Comparison of ENCODE assay signal across 8 mouse cellular contexts in the genomic region with DNA sequence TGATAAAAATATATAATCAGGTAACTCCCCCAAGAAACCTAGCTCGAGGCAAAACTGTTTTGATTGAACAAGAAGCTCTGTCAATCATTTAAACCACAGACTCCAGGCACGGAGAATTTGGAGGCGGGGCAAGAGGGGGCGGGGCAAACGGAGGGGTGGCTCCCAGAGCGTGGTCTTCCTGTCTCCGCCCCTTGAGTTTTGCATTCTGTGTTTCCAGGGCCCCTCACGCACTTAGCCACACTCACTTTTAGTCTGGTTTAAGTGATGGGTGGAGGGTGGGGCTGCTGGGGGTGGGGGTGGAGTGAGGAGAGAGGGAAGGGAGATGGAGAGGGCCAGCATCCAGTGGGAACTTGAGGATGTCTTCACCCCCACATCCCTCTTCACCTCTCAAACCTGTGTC. TPM values are rescaled to one million over a fixed set of nuclear protein-coding genes. Genes with fewer than 3 reads are reported as not detected.
A peak's percentile ranks its signal among the peaks of the same experiment; 100 is the strongest.
DNase-seq lines count a peak whose midpoint lies in the region; ATAC-seq and TF ChIP-seq lines count a peak whose summit lies in the region.

No protein-coding gene starts in this region.

- ATAC-seq in limb, embryonic 13.5 days (ENCODE audit: low FRiP score, low read depth) = peak; percentile 48; the same call in 1 of the 2 replicates
- ATAC-seq in midbrain, postnatal 0 days (ENCODE audit: low FRiP score) = peak; percentile 59

- no peak for TF ChIP-seq EP300 in heart, adult 2 months (IDR thresholded peaks at IDR 0.05; ENCODE audit: insufficient read depth, low read depth, low read length)

- H3K27me3 ChIP-seq in thymus, adult 2 months (ENCODE audit: control insufficient read depth, insufficient read depth, low read length) = peaks cover 10% of the 10 kb centered on the region; the same call in 1 of the 2 replicates
- 0 out of 2 replicates have a peak, but pooled peaks cover 2% of the 10 kb centered on the region for H3K27me3 ChIP-seq in heart, adult 2 months (ENCODE audit: control insufficient read depth, insufficient read depth, low read length)
- peaks cover 19% of the 10 kb centered on the region for H3K27me3 ChIP-seq in limb, embryonic 13.5 days
- H3K27me3 ChIP-seq in midbrain, postnatal 0 days (ENCODE audit: insufficient read depth, low read length) = no peaks in the 10 kb centered on the region

- H3K9ac ChIP-seq in heart, adult 2 months (ENCODE audit: low read depth, low read length) = no peak overlapping the region
- H3K9ac ChIP-seq in limb, embryonic 13.5 days = peak overlapping the region; percentile 92
- no peak overlapping the region; the same call in 1 of the 2 replicates for H3K9ac ChIP-seq in midbrain, postnatal 0 days (replicated peaks; ENCODE audit: low read length, poor library complexity, severe bottlenecking)

- no peaks in the 10 kb centered on the region for H3K9me3 ChIP-seq in limb, embryonic 13.5 days
- no peaks in the 10 kb centered on the region for H3K9me3 ChIP-seq in midbrain, postnatal 0 days (ENCODE audit: low read length)

- DNase-seq in thymus, postnatal 0 days (ENCODE audit: low spot score) = peak; percentile 70
- no peak for DNase-seq in thymus, adult 2 months
- peak; percentile 77 for DNase-seq in embryo, embryonic 11.5 days (ENCODE audit: low read depth, low spot score)
- peak; percentile 62 for DNase-seq in heart, adult 2 months
- peak; percentile 75 for DNase-seq in kidney, adult 18-20 months
- peak; percentile 92 for DNase-seq in midbrain, postnatal 0 days (ENCODE audit: low spot score)
- DNase-seq in yolk sac, embryonic 10.5 days (ENCODE audit: low spot score) = peak; percentile 92

- peak overlapping the region; percentile 92 for H3K4me2 ChIP-seq in limb, embryonic 13.5 days (replicated peaks)
- H3K4me2 ChIP-seq in midbrain, postnatal 0 days (ENCODE audit: low read depth, low read length, poor library complexity, severe bottlenecking) = peak overlapping the region; percentile 91

- 3% methylated on average over 8 of the region's 8 CpGs for WGBS in thymus, adult 2 months
- WGBS in heart, adult 2 months = 1% methylated on average over 8 of the region's 8 CpGs
- 0% methylated on average over 8 of the region's 8 CpGs for WGBS in limb, embryonic 13.5 days
- under 1% methylated on average over 8 of the region's 8 CpGs for WGBS in midbrain, postnatal 0 days

- H3K4me3 ChIP-seq in thymus, adult 2 months (ENCODE audit: control insufficient read depth, insufficient read depth, low read length) = no peak overlapping the region
- peak overlapping the region; percentile 58 for H3K4me3 ChIP-seq in heart, adult 2 months
- H3K4me3 ChIP-seq in limb, embryonic 13.5 days = peak overlapping the region; percentile 70
- peak overlapping the region; percentile 57 for H3K4me3 ChIP-seq in midbrain, postnatal 0 days (ENCODE audit: low read depth, low read length)

- no peaks in the 10 kb centered on the region for H3K79me2 ChIP-seq in heart, adult 2 months (replicated peaks; ENCODE audit: control insufficient read depth, insufficient read depth, low read length)

- intact Hi-C loops in heart, adult 2 months (cut with DNase I) = loop anchor here (5.0 kb wide), 1 partner anchor 490 kb away; no protein-coding TSS in a partner anchor

- no peaks in the 10 kb centered on the region for H3K36me3 ChIP-seq in thymus, adult 2 months (ENCODE audit: control insufficient read depth, insufficient read depth, low read length)
- no peaks in the 10 kb centered on the region for H3K36me3 ChIP-seq in heart, adult 2 months (ENCODE audit: control insufficient read depth, insufficient read depth, low read length)
- H3K36me3 ChIP-seq in limb, embryonic 13.5 days = peaks cover 12% of the 10 kb centered on the region
- H3K36me3 ChIP-seq in midbrain, postnatal 0 days (ENCODE audit: insufficient read depth, low read length) = no peaks in the 10 kb centered on the region

- H3K27ac ChIP-seq in thymus, adult 2 months (ENCODE audit: control insufficient read depth, insufficient read depth, low read length) = no peak overlapping the region
- no peak overlapping the region; the same call in 1 of the 2 replicates for H3K27ac ChIP-seq in heart, adult 2 months
- H3K27ac ChIP-seq in limb, embryonic 13.5 days = peak overlapping the region; percentile 93; the same call in 1 of the 2 replicates
- peak overlapping the region; percentile 92 for H3K27ac ChIP-seq in midbrain, postnatal 0 days (ENCODE audit: low read depth, low read length)

- no peak for TF ChIP-seq POLR2A in thymus, adult 2 months (IDR thresholded peaks at IDR 0.05; ENCODE audit: control insufficient read depth, extremely low read depth, insufficient read depth, low read length, poor library complexity)
- peak; percentile 34; the same call in 1 of the 2 replicates for TF ChIP-seq POLR2A in heart, adult 2 months (IDR thresholded peaks at IDR 0.05; ENCODE audit: insufficient read depth, low read depth, low read length)

- peaks cover 6% of the 10 kb centered on the region for H3K4me1 ChIP-seq in thymus, adult 2 months (replicated peaks; ENCODE audit: control insufficient read depth, insufficient read depth, low read length)
- no peaks in the 10 kb centered on the region; the same call in 1 of the 2 replicates for H3K4me1 ChIP-seq in heart, adult 2 months (ENCODE audit: control insufficient read depth, insufficient read depth, low read length)
- peaks cover 57% of the 10 kb centered on the region for H3K4me1 ChIP-seq in limb, embryonic 13.5 days
- 0 out of 2 replicates have a peak, but pooled peaks cover 5% of the 10 kb centered on the region for H3K4me1 ChIP-seq in midbrain, postnatal 0 days (ENCODE audit: insufficient read depth, low read length)

- TF ChIP-seq CTCF in thymus, adult 2 months (IDR thresholded peaks at IDR 0.05; ENCODE audit: borderline replicate concordance, control insufficient read depth, extremely low read depth, insufficient read depth, low read length, poor library complexity) = no peak
- TF ChIP-seq CTCF in heart, adult 2 months (IDR thresholded peaks at IDR 0.05) = no peak
- TF ChIP-seq CTCF in midbrain, postnatal 0 days (IDR thresholded peaks at IDR 0.05) = no peak

RNA-seq across cellular contexts. Expression of a gene that starts 2.2 kb away (rescaled TPM):
- polyA plus RNA-seq in thymus, postnatal 0 days (2015; fragmentation: Nextera tagmentation; extraction: Ambion mirVana) = 3.0 and 3.5 TPM in 2 replicates
- polyA plus RNA-seq in thymus, adult 2 months (2012; rRNA removed) = 27.0 and 58.3 TPM in 2 replicates
- 10 to 100 TPM; 94.0 to 94.7 TPM for total RNA-seq in heart, adult 2 months (2021)
- 77.8 and 91.0 TPM in 2 replicates for polyA plus RNA-seq in heart, adult 2 months (2012; rRNA removed)
- 129 and 140 TPM in 2 replicates for polyA plus RNA-seq in limb, embryonic 13.5 days (2015; fragmentation: Nextera tagmentation; extraction: Ambion mirVana)
- 109 and 127 TPM in 2 replicates for total RNA-seq in midbrain, postnatal 0 days (2014; rRNA removed)
- polyA plus RNA-seq in midbrain, postnatal 0 days (2015; fragmentation: Nextera tagmentation; extraction: Ambion mirVana) = 42.8 and 47.4 TPM in 2 replicates

RNA-seq across cellular contexts. Expression of a gene that starts 48.2 kb away (rescaled TPM):
- polyA plus RNA-seq in thymus, postnatal 0 days (2015; fragmentation: Nextera tagmentation; extraction: Ambion mirVana) = 37.3 and 38.8 TPM in 2 replicates
- 13.3 and 16.4 TPM in 2 replicates for polyA plus RNA-seq in thymus, adult 2 months (2012; rRNA removed)
- under 1 TPM in 1 of 2 experiments, not detected in 1; 0.30 TPM for total RNA-seq in heart, adult 2 months (2021)
- 0.41 and 2.6 TPM in 2 replicates for polyA plus RNA-seq in heart, adult 2 months (2012; rRNA removed)
- polyA plus RNA-seq in limb, embryonic 13.5 days (2015; fragmentation: Nextera tagmentation; extraction: Ambion mirVana) = 344 and 367 TPM in 2 replicates
- total RNA-seq in midbrain, postnatal 0 days (2014; rRNA removed) = 432 and 450 TPM in 2 replicates
- polyA plus RNA-seq in midbrain, postnatal 0 days (2015; fragmentation: Nextera tagmentation; extraction: Ambion mirVana) = 272 and 323 TPM in 2 replicates

Comparison
In these comparisons a context has a peak if more than half of its experiments do, and no peak if none do; other contexts are left out.
1. H3K27ac ChIP-seq: peak in limb, embryonic 13.5 days (single experiment) and midbrain, postnatal 0 days (single experiment); none in thymus, adult 2 months (single experiment) and heart, adult 2 months (single experiment).